Comparison of ENCODE assay signal across 8 mouse cellular contexts in the genomic region with DNA sequence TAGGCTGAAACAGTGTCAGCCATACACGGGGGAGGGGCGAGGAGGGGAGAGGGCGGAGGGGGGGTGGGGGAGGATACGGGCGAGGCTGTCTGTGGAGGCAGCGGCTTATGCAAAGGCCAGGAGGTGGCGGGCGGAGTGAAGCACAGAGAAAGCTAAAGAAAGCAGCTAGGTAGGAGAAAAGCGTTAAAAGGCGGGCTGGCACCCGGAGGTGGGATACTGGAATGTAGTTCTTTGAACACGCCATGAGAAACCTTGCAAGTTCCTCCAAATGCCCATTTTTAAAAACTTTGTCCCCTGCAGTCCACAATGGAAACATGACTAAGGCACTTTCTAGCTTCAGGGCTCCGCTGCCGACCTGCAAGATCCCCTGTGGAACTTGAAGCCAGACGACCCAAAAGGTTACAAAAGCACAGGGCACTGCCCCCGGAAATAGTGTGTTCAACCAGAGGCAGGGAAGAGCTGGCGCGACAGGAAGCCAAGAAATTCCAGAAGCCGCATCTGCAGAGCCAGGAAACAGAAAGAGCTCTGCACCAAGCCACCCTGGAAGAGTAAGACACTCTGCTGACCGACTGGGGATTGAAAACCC. TPM values are rescaled to one million over a fixed set of nuclear protein-coding genes. Genes with fewer than 3 reads are reported as not detected.
DNase-seq lines count a peak whose midpoint lies in the region; ATAC-seq and TF ChIP-seq lines count a peak whose summit lies in the region.

No protein-coding gene starts in this region.

- H3K4me1 ChIP-seq in bone marrow macrophage, adult 2 months (ENCODE audit: control insufficient read depth, insufficient read depth, low read length): peaks cover 16% of the 10 kb centered on the region
- peaks cover 25% of the 10 kb centered on the region for H3K4me1 ChIP-seq in intestine, embryonic 14.5 days (replicated peaks; ENCODE audit: control insufficient read depth, insufficient read depth, low read length)
- 0 out of 2 replicates have a peak, but pooled peaks cover 13% of the 10 kb centered on the region for H3K4me1 ChIP-seq in liver, embryonic 13.5 days (replicated peaks)
- H3K4me1 ChIP-seq in neural tube, embryonic 13.5 days (replicated peaks): peaks cover 12% of the 10 kb centered on the region

- H3K27me3 ChIP-seq in intestine, embryonic 14.5 days (replicated peaks; ENCODE audit: control insufficient read depth, insufficient read depth, low read length): no peaks in the 10 kb centered on the region
- H3K27me3 ChIP-seq in liver, embryonic 13.5 days: peaks cover 8% of the 10 kb centered on the region; the same call in 1 of the 2 replicates
- no peaks in the 10 kb centered on the region for H3K27me3 ChIP-seq in neural tube, embryonic 13.5 days

- TF ChIP-seq POLR2A in bone marrow macrophage, adult 2 months (IDR thresholded peaks at IDR 0.05; ENCODE audit: borderline replicate concordance, low read depth, low read length): no peak

- peak; percentile 39 for DNase-seq in MN1 (ENCODE audit: low spot score)
- DNase-seq in gastrocnemius, postnatal 25 days: peak; percentile 35
- DNase-seq in intestine, embryonic 14.5 days (ENCODE audit: low spot score): peak; percentile 69
- DNase-seq in liver, embryonic 13.5 days: no peak
- no peak for DNase-seq in urinary bladder, adult 2 months (ENCODE audit: low spot score)

- WGBS in intestine, embryonic 14.5 days: 6% methylated on average over 20 of the region's 20 CpGs
- WGBS in liver, embryonic 13.5 days (ENCODE audit: insufficient replicate concordance): 3% methylated on average over 20 of the region's 20 CpGs
- 11% methylated on average over 20 of the region's 20 CpGs for WGBS in neural tube, embryonic 13.5 days

- H3K4me2 ChIP-seq in intestine, embryonic 14.5 days (ENCODE audit: low read length): peak overlapping the region; percentile 45
- peak overlapping the region; percentile 45 for H3K4me2 ChIP-seq in liver, embryonic 13.5 days
- peak overlapping the region; percentile 48 for H3K4me2 ChIP-seq in neural tube, embryonic 13.5 days

- no peaks in the 10 kb centered on the region for H3K36me3 ChIP-seq in intestine, embryonic 14.5 days (ENCODE audit: control insufficient read depth, insufficient read depth, low read length)
- no peaks in the 10 kb centered on the region for H3K36me3 ChIP-seq in liver, embryonic 13.5 days
- H3K36me3 ChIP-seq in neural tube, embryonic 13.5 days: no peaks in the 10 kb centered on the region

- no peak overlapping the region for H3K27ac ChIP-seq in bone marrow macrophage, adult 2 months (ENCODE audit: insufficient read depth, low read depth, low read length)
- H3K27ac ChIP-seq in intestine, embryonic 14.5 days (ENCODE audit: low read depth): peak overlapping the region; percentile 48
- H3K27ac ChIP-seq in liver, embryonic 13.5 days: peak overlapping the region; percentile 62; the same call in 1 of the 2 replicates
- H3K27ac ChIP-seq in neural tube, embryonic 13.5 days (replicated peaks): 0 out of 2 replicates have a peak overlapping the region, but pooled peaks have one; percentile 23

- peak overlapping the region; percentile 9; the same call in 1 of the 2 replicates for H3K4me3 ChIP-seq in bone marrow macrophage, adult 2 months (ENCODE audit: insufficient read depth, low read length)
- peak overlapping the region; percentile 16; the same call in 1 of the 2 replicates for H3K4me3 ChIP-seq in intestine, embryonic 14.5 days (ENCODE audit: low read depth, low read length)
- peak overlapping the region; percentile 24 for H3K4me3 ChIP-seq in liver, embryonic 13.5 days (replicated peaks)
- 0 out of 2 replicates have a peak overlapping the region, but pooled peaks have one; percentile 12 for H3K4me3 ChIP-seq in neural tube, embryonic 13.5 days

- TF ChIP-seq CTCF in bone marrow macrophage, adult 2 months (IDR thresholded peaks at IDR 0.05; ENCODE audit: low read depth, low read length): no peak

- H3K9ac ChIP-seq in intestine, embryonic 14.5 days (ENCODE audit: low read length): peak overlapping the region; percentile 25; the same call in 1 of the 2 replicates
- H3K9ac ChIP-seq in liver, embryonic 13.5 days: 0 out of 2 replicates have a peak overlapping the region, but pooled peaks have one; percentile 30
- H3K9ac ChIP-seq in neural tube, embryonic 13.5 days: 0 out of 2 replicates have a peak overlapping the region, but pooled peaks have one; percentile 12

- peak; percentile 40; the same call in 1 of the 2 replicates for ATAC-seq in intestine, embryonic 14.5 days (replicated peaks; ENCODE audit: low FRiP score, low TSS enrichment, low read depth)
- ATAC-seq in liver, embryonic 13.5 days (ENCODE audit: low read depth): 0 out of 2 replicates have a peak, but pooled peaks have one; percentile 10
- peak; percentile 53; the same call in 1 of the 2 replicates for ATAC-seq in neural tube, embryonic 13.5 days (ENCODE audit: low read depth)
- ATAC-seq in erythroblast, adult 5-6 weeks (replicated peaks; ENCODE audit: low FRiP score, poor library complexity, severe bottlenecking): no peak

- no peaks in the 10 kb centered on the region for H3K9me3 ChIP-seq in intestine, embryonic 14.5 days (ENCODE audit: control insufficient read depth, low read length)
- no peaks in the 10 kb centered on the region for H3K9me3 ChIP-seq in liver, embryonic 13.5 days (replicated peaks)
- no peaks in the 10 kb centered on the region for H3K9me3 ChIP-seq in neural tube, embryonic 13.5 days

RNA-seq across cellular contexts. Expression of a gene that starts 39.5 kb away (rescaled TPM):
- polyA plus RNA-seq in bone marrow macrophage, adult 2 months (2012; ENCODE audit: insufficient read depth, insufficient read length, missing spikeins): not detected in 2 replicates
- total RNA-seq in gastrocnemius, postnatal 25 days (2021): not detected
- polyA plus RNA-seq in intestine, embryonic 14.5 days (2014; fragmentation: Nextera tagmentation; extraction: Ambion mirVana): 3.3 and 3.9 TPM in 2 replicates
- polyA plus RNA-seq in liver, embryonic 13.5 days (2015; fragmentation: Nextera tagmentation; extraction: Ambion mirVana): 0.20 and 0.39 TPM in 2 replicates
- not detected in 2 replicates for polyA plus RNA-seq in neural tube, embryonic 13.5 days (2015; fragmentation: Nextera tagmentation; extraction: Ambion mirVana)
- polyA plus RNA-seq in urinary bladder, adult 2 months (2012; rRNA removed): 2.1 and 2.3 TPM in 2 replicates
- not detected in 2 replicates for total RNA-seq in erythroblast, adult 5-6 weeks (2015; ENCODE audit: low replicate concordance)
- total RNA-seq in erythroblast, adult 5-6 weeks (2017; ENCODE audit: low replicate concordance): not detected in 2 replicates

Comparison
In these comparisons a context has a peak if more than half of its experiments do, and no peak if none do; other contexts are left out.
1. DNase-seq: peak in MN1 (single experiment), gastrocnemius, postnatal 25 days (single experiment) and intestine, embryonic 14.5 days (single experiment); none in liver, embryonic 13.5 days (single experiment) and urinary bladder, adult 2 months (single experiment).
2. Peak in every context shown above with its lines, with median percentiles within 50 percentile points of each other: H3K4me3 ChIP-seq, H3K4me2 ChIP-seq and H3K9ac ChIP-seq.